ENCODE assay signal across 14 mouse cellular contexts in genomic region chr16:95218783-95219182, GRCm38 (mm10). TPM values are rescaled to one million over a fixed set of nuclear protein-coding genes. Genes with fewer than 3 reads are reported as not detected.
"Had no signal": no experiment of that assay in that cellular context is flagged by ENCODE, and none has a peak within 500 bp of the region (broad histone marks: within the 10 kb centered on the region; RNA-seq: fewer than 3 reads in every experiment).

No protein-coding gene starts in this region.

- DNase-seq: kidney, adult 18-20 months; kidney, postnatal 14 days; lung, adult 2 months; lung, postnatal 36 days; midbrain, embryonic 14.5 days; retina, postnatal 1 day; right cerebral cortex, postnatal 14 days had no signal

- H3K27ac ChIP-seq: intestine, embryonic 15.5 days; kidney, embryonic 15.5 days; left cerebral cortex, adult 2 months; limb, embryonic 10.5 days; liver, embryonic 15.5 days; neural tube, embryonic 13.5 days had no signal

- ATAC-seq: lung, postnatal 0 days had no signal

- H3K27me3 ChIP-seq: intestine, embryonic 15.5 days; kidney, embryonic 15.5 days; liver, embryonic 15.5 days; neural tube, embryonic 13.5 days had no signal

- H3K4me1 ChIP-seq: intestine, embryonic 15.5 days; liver, embryonic 15.5 days had no signal

- H3K36me3 ChIP-seq: intestine, embryonic 15.5 days; kidney, embryonic 15.5 days; limb, embryonic 10.5 days; liver, embryonic 15.5 days; neural tube, embryonic 13.5 days had no signal

- H3K4me3 ChIP-seq: intestine, embryonic 15.5 days; kidney, embryonic 15.5 days; left cerebral cortex, adult 2 months; limb, embryonic 10.5 days; liver, embryonic 15.5 days; neural tube, embryonic 13.5 days had no signal

RNA-seq across cellular contexts. Expression of gene Kcnj15, which starts 38.6 kb away (rescaled TPM):
- polyA plus RNA-seq: midbrain, embryonic 14.5 days had no signal
